Mouse (Mus musculus) retina, embryonic 14.5 days (tissue): ENCODE data around the gene Rabep2.

Source experiments
- DNase-seq: peaks from one replicate; pipeline ENCODE4 v3.0.0-alpha.2; 2015; ENCODE audit warnings: low spot score

Rabep2 gene

DNA sequence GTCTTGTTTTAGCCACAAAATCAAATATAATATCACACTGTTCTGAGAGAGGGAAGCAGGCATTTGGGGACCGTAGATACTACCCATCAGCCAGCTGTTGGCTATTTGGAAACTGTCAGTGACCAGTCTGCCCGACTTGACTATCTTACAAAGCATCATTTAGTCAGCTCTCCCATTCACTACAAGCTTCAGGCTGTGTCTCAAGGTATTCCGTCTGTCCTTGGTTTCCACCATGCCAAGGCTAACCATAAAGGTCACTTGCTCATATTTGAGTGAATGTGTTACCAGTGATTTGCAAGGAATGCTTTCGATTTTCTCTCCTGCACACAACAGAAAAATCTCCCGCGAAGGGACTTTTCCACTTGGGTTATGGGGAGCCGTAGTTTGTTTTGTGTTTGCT is 6.2 kb downstream of the Rabep2 start:
- no peak for DNase-seq

DNA sequence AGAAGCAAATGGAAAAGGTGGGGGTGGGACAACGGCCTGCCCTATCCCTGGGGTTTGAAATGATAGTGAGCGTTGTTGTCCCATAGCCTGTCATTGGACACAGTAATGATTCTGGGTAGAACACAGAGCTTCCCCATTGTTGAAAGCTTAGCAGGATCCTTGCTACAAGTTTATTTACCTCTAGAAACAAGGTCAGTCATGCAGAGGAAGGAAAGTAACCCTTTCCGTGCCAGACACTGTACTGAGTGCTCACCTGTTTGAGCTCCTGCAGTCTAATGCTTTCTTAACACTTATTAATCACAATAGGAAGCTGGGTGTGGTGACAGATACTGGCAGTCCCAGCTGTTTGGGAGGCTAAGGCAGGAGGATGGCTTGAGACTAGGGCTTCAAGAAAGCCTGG is 7.2 kb downstream of the Rabep2 start:
- DNase-seq: no peak

- DNase-seq: peak; percentile 78
Observed at GRCm38 (mm10) chr7:126436851-126437250, 8.3 kb downstream of the Rabep2 start.

DNA sequence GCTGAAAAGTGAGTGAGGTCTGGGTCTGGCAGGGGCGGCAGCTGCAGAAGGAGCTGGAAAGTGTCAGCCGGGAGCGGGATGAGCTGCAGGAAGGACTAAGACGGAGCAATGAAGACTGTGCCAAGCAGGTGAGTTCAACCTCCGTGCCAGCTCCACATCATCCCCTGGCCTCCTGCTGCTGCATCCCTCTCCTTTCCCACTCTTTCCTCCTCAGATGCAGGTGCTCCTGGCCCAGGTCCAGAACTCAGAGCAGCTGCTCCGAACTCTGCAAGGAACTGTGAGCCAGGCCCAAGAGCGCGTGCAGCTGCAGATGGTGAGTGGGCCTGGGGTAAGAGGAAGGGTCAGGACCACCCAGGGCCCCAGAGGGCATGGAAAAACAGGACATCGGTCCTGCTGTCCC is 11.6 kb downstream of the Rabep2 start:
- DNase-seq: no peak

GRCm38 (mm10) chr7:126443997-126444396 is 15.4 kb downstream of the Rabep2 start:
- DNase-seq: no peak

DNA sequence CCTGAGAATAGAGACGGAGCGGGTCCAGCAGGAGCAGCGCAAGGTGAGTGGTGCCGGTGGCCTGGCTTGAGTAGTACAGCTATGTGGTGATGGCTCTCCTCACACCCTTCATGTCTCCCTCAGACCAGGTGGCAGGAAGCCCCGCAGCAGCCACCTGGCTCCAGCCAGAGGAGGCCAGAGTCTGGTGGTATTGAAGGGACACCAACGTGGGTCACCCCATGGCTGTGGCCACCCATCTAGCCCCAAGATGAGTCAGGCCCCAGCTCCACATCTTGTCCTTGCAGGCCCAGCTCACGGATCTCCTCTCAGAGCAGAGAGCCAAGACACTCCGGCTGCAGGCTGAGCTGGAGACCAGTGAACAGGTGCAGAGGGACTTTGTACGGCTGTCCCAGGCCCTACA is 16.0 kb downstream of the Rabep2 start:
- no peak for DNase-seq

GRCm38 (mm10) chr7:126445104-126445815 is 16.7 kb downstream of the Rabep2 start:
- DNase-seq: no peak

DNA sequence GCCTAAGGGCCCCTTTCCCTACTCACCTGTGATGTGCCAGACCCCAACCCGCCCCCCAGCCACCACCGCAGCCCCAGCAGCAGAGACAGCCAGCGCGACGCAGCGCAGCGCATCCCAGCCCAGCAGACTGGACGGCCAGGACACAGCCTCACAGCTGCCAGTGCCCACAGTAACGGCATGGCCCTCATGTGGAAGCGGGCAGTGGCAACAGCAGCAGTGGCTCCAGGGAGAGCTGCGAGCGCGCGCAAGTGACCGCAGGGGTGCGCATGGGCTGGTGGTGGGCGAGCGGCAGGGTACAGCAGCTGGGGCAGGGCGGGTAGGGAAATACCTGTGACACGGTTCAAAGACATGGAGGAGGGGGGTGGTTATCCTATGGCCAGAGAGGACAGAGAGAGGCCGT is 17.7 kb downstream of the Rabep2 start:
- DNase-seq: no peak

- no peak for DNase-seq
Observed at GRCm38 (mm10) chr7:126448481-126448880, 19.9 kb downstream of the Rabep2 start.

GRCm38 (mm10) chr7:126449991-126450390 is 21.4 kb downstream of the Rabep2 start:
- no peak for DNase-seq

- DNase-seq: no peak
Observed at GRCm38 (mm10) chr7:126450641-126451040, 22.1 kb downstream of the Rabep2 start.

GRCm38 (mm10) chr7:126452244-126452643 is 23.7 kb downstream of the Rabep2 start:
- no peak for DNase-seq

GRCm38 (mm10) chr7:126453861-126454260 is 25.3 kb downstream of the Rabep2 start:
- DNase-seq: no peak

- DNase-seq: no peak
Observed at GRCm38 (mm10) chr7:126455242-126455641, 26.7 kb downstream of the Rabep2 start.

- no peak for DNase-seq
Observed at GRCm38 (mm10) chr7:126456382-126457266, 28.1 kb downstream of the Rabep2 start.

DNA sequence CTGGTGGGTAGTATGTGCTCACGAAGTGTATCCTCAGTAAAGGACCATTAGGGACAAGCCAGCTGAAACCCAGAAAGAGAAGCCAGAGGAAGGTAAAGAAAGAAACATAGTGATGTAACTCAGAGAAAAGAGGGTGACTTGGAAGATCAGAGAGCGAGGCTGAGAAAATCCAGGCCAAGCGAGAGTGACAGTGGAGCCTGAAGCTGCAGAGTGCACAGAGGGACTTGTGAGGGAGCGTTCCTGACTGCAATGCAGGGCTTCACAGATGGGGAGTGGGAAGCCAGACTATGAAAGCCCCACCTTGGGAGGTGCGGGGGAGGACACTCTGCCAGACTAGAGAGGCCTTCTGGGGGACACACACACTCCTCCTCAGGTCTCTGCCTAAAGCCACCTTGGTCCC is 29.7 kb downstream of the Rabep2 start:
- no peak for DNase-seq

GRCm38 (mm10) chr7:126458844-126459618 is 30.5 kb downstream of the Rabep2 start:
- no peak for DNase-seq

DNA sequence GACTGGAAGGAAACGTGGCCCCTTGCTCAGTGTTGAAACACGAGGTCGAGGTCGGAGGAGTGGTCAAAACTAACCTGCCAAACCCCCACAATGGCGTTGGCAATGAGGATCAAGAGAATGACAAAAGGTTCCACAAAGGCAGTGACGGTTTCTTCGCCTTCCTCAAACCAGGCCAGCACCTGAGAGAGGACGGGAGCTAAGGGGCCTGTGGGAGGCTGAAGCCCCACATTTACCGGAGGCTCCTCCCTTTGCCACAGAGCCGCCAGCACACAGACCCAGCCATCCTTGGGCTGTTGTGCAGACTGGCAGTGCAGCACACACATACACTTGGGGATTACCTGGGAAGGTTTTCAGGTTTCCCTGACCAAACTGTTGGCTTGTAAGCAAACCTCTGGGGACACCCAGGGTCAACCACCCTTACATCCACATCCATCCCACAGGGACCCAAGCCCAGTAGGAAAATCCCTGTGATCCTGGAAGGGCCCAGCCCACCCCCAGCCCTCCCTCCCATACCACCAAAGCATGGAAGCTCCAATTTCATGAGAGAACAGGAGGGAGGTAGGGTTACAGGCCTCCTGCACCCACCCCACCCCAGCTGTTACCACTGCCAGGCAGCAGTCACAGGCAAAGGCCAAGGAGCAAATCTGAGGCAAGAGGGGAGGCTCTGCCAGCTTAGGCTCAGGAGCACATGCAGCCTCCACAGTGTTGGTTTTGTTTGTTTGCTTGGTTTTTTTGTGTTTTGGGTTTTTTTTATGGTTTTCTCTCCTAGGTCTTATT is 32.3 kb downstream of the Rabep2 start:
- DNase-seq: no peak

- no peak for DNase-seq
Observed at GRCm38 (mm10) chr7:126461626-126462025, 33.1 kb downstream of the Rabep2 start.

GRCm38 (mm10) chr7:126463004-126463403 is 34.4 kb downstream of the Rabep2 start, which contains the start of gene Atp2a1:
Gene Atp2a1, minus strand, starts transcription at chr7:126463108.
- DNase-seq: no peak

DNA sequence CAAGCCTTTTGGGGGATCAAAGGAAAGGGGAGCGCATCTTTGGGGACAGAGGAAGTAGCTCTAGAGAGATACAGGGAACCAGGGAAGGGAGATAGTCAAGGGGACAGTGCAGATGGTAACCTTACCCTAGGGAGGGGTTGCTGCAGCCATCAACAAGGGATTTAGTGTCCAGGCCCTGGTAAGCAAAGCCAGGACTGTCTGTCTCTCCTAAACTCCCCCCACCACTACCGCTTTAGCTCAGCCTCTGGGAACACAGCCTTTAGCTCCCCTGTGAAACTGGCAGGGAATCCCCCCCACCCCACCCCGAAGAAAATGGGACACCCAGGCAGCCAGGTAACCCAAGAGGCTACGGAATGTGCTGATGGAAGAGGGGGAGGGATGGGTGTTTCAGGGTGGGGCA is 35.0 kb downstream of the Rabep2 start:
- DNase-seq: no peak

GRCm38 (mm10) chr7:126464121-126464520 is 35.6 kb downstream of the Rabep2 start:
- DNase-seq: no peak
